Mouse (Mus musculus): ENCODE measurements around the gene Gpr88.
"Not testable (repeated sequence)": the region's sequence is repeated elsewhere in the genome, so short reads cannot be mapped to it uniquely, and the experiment has no call there.

DNA sequence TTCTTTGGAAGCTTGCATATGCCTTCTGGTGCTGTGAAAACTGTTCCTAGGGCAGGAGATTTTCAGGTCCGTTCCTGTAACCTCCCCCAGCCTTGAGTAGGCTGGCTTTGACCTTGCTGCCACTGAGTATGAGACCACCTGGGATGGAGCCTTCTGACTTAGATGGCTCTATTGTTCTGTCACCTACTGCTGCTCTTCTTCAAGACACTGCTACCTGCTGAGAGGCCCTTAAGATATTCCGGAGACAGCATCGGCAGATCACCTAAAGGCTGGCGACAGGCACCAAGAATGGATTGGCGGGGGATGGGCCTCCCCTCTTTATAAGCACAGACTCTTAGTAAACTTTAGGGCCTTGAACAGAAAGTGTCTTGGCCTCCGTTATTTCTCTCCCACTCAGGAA lies 35.9 kb downstream of the Gpr88 start:
- TF ChIP-seq CTCF, EP300 (IDR thresholded peaks at IDR 0.05; ENCODE audit: low read depth): not testable (repeated sequence)
